Mouse (Mus musculus): ENCODE data around the gene Mrps26. TPM values are rescaled to one million over a fixed set of nuclear protein-coding genes. Genes with fewer than 3 reads are reported as not detected.

Mrps26 gene
- polyA plus RNA-seq, 1 experiment from 2014 or later = 68.0 TPM

DNA sequence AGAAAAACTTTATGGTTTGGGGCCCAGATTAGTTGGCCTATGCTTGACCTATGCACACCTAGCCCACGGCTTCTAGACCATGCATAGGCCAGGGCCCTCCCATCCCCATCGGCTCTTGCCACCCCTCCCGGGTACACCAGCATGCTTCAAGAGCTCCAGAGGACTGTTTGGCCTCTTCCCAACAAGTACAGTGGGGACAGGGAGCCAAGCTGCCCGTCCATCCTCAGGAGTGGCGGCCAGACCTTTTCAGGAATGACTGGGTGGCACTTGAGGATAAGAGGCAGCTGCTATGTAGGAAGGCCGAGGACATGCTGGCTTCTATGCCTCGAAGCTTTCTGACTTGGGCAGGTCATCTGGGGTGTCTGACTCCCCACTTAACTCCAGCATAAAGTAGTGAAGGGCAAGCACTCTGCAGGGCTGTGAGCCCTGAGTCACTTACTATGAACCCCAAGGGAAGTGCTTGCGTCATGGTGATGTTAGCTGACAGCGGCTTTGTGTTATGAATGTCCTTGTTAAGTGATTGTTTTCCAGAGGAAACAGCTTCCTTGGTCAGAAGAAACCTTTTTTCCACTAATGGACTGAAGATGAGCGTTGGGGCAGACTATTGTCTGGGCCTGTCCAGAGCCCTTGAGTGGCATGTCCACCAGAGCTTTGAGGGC lies 20.5 kb downstream of the Mrps26 start:
- no peak for TF ChIP-seq CTCF (IDR thresholded peaks at IDR 0.05; ENCODE audit: low read depth)
- H3K4me1 ChIP-seq (replicated peaks; ENCODE audit: control insufficient read depth, insufficient read depth, low read length) = no peaks in the 10 kb centered on the region; the same call in 1 of the 2 replicates
- WGBS = 76% methylated on average over 10 of the region's 10 CpGs
- peaks cover 41% of the 10 kb centered on the region for H3K27me3 ChIP-seq (replicated peaks; ENCODE audit: control insufficient read depth, insufficient read depth, low read length)
- no peak overlapping the region for H3K27ac ChIP-seq (ENCODE audit: low read depth, low read length)
- H3K4me2 ChIP-seq (replicated peaks; ENCODE audit: low read depth) = no peak overlapping the region
- H3K9ac ChIP-seq (ENCODE audit: low read depth, low read length) = no peak overlapping the region
- H3K9me3 ChIP-seq (ENCODE audit: control insufficient read depth) = no peaks in the 10 kb centered on the region
- ATAC-seq = no peak
- H3K36me3 ChIP-seq (ENCODE audit: control insufficient read depth, insufficient read depth) = no peaks in the 10 kb centered on the region
- no peak overlapping the region for H3K4me3 ChIP-seq (ENCODE audit: low read depth, low read length)

DNA sequence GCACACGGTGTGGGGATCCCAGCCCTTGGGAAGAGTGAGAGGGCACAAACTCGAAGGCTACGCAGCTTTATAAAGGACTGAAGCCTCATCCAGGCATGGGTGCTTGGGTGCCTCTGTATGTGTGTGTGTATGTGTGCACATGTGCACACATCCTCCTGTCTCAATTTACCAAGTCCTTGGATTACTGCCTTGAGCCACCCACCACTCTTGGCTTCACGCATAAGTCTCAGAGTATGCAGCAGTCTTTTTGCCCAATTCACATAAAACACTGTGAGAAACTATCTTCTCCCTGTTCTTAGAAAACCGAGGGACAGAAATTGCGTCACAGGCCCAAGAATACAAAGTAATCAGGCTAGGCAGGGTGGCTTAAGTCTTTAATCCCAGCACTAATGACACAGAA lies 22.5 kb downstream of the Mrps26 start:
- H3K27me3 ChIP-seq (replicated peaks; ENCODE audit: control insufficient read depth, insufficient read depth, low read length) = peaks cover 21% of the 10 kb centered on the region
- 82% methylated on average over 6 of the region's 6 CpGs for WGBS
- no peak overlapping the region for H3K27ac ChIP-seq (ENCODE audit: low read depth, low read length)
- H3K9me3 ChIP-seq (ENCODE audit: control insufficient read depth) = no peaks in the 10 kb centered on the region
- no peak for TF ChIP-seq CTCF (IDR thresholded peaks at IDR 0.05; ENCODE audit: low read depth)
- no peak overlapping the region for H3K4me2 ChIP-seq (replicated peaks; ENCODE audit: low read depth)
- H3K36me3 ChIP-seq (ENCODE audit: control insufficient read depth, insufficient read depth) = peaks cover 9% of the 10 kb centered on the region
- no peak overlapping the region for H3K9ac ChIP-seq (ENCODE audit: low read depth, low read length)
- H3K4me3 ChIP-seq (ENCODE audit: low read depth, low read length) = no peak overlapping the region
- H3K4me1 ChIP-seq (replicated peaks; ENCODE audit: control insufficient read depth, insufficient read depth, low read length) = no peaks in the 10 kb centered on the region
- no peak for ATAC-seq

DNA sequence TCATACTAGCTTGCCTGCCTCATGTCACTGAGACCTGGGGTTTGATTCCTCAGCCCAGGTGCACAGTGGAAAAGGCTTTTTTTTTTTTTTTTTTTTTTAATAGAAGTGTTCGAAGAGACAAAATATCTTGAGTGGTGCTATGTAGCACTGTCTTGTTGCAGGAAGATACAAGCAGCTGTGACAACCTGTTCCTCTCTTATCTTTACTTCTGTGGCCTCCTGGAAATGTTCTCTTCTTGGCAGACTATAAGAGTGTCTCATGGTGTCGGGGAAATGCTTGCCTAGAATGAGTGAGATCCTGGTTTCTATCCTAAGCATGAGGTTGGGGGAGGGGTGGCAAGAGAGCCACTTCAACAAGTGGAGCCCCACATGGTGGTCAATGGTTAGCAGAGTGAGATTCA lies 24.8 kb downstream of the Mrps26 start:
- Histone ChIP-seq H3K27ac (ENCODE audit: low read depth, low read length) (no peak overlapping the region), H3K9me3 (ENCODE audit: control insufficient read depth) (no peaks in the 10 kb centered on the region), H3K4me3 (ENCODE audit: low read depth, low read length) (no peak overlapping the region), H3K36me3 (ENCODE audit: control insufficient read depth, insufficient read depth) (peaks cover 21% of the 10 kb centered on the region), H3K9ac (ENCODE audit: low read depth, low read length) (no peak overlapping the region), H3K27me3 (replicated peaks; ENCODE audit: control insufficient read depth, insufficient read depth, low read length) (no peaks in the 10 kb centered on the region), H3K4me1 (replicated peaks; ENCODE audit: control insufficient read depth, insufficient read depth, low read length) (no peaks in the 10 kb centered on the region), H3K4me2 (replicated peaks; ENCODE audit: low read depth) (no peak overlapping the region)
- 80% methylated on average over 2 of the region's 2 CpGs for WGBS
- TF ChIP-seq CTCF (IDR thresholded peaks at IDR 0.05; ENCODE audit: low read depth) = no peak
- ATAC-seq = no peak

DNA sequence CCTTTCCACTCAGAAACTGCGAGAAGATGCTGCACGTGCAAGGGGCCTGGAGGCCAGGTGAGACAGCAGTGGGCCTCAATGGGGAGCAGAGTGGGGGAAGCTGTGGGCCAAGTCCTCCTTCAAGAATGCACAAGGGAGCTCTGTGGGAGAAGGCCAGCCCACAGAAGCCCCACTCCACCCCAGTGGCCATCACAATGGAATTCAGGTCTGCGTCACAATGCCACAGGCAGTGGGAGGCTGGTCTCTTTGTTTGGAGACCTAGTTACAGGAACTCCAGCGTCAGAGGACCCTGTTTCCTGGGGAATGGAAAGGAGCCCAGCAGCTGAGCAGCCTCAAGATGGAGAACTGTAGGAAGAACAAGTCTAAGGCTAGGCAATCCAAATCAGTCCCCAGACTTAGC lies 25.6 kb downstream of the Mrps26 start:
- Histone ChIP-seq H3K9me3 (ENCODE audit: control insufficient read depth) (no peaks in the 10 kb centered on the region), H3K27ac (ENCODE audit: low read depth, low read length) (no peak overlapping the region), H3K4me3 (ENCODE audit: low read depth, low read length) (no peak overlapping the region), H3K36me3 (ENCODE audit: control insufficient read depth, insufficient read depth) (peaks cover 21% of the 10 kb centered on the region), H3K27me3 (replicated peaks; ENCODE audit: control insufficient read depth, insufficient read depth, low read length) (no peaks in the 10 kb centered on the region), H3K4me2 (replicated peaks; ENCODE audit: low read depth) (no peak overlapping the region), H3K4me1 (replicated peaks; ENCODE audit: control insufficient read depth, insufficient read depth, low read length) (no peaks in the 10 kb centered on the region), H3K9ac (ENCODE audit: low read depth, low read length) (no peak overlapping the region)
- 67% methylated on average over 4 of the region's 4 CpGs for WGBS
- no peak for TF ChIP-seq CTCF (IDR thresholded peaks at IDR 0.05; ENCODE audit: low read depth)
- ATAC-seq = no peak

DNA sequence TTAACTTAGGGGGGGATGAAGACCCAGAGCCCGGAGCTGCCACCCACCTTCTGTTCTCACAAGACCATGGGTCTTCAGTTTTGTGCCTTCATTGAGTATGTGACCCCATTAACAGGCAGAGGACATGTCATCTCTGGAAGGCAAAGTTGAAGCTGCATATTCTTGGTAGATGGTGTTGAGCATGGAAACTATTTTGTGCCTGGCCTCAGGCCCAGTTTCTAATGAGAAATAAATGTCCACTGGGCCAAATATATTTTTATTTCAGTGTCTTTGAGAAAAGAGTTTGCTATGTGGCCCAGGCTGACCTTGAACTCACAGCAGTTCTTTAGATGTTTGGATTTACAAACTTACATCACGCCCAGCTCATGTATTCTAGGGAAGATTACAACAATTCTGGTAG lies 26.2 kb downstream of the Mrps26 start:
- no peak for ATAC-seq
- Histone ChIP-seq H3K4me3 (ENCODE audit: low read depth, low read length) (no peak overlapping the region), H3K4me1 (replicated peaks; ENCODE audit: control insufficient read depth, insufficient read depth, low read length) (no peaks in the 10 kb centered on the region), H3K27me3 (replicated peaks; ENCODE audit: control insufficient read depth, insufficient read depth, low read length) (no peaks in the 10 kb centered on the region), H3K27ac (ENCODE audit: low read depth, low read length) (no peak overlapping the region), H3K4me2 (replicated peaks; ENCODE audit: low read depth) (no peak overlapping the region), H3K9ac (ENCODE audit: low read depth, low read length) (no peak overlapping the region), H3K36me3 (ENCODE audit: control insufficient read depth, insufficient read depth) (peaks cover 21% of the 10 kb centered on the region), H3K9me3 (ENCODE audit: control insufficient read depth) (no peaks in the 10 kb centered on the region)
- no peak for TF ChIP-seq CTCF (IDR thresholded peaks at IDR 0.05; ENCODE audit: low read depth)
- 78% methylated on average over 2 of the region's 2 CpGs for WGBS

DNA sequence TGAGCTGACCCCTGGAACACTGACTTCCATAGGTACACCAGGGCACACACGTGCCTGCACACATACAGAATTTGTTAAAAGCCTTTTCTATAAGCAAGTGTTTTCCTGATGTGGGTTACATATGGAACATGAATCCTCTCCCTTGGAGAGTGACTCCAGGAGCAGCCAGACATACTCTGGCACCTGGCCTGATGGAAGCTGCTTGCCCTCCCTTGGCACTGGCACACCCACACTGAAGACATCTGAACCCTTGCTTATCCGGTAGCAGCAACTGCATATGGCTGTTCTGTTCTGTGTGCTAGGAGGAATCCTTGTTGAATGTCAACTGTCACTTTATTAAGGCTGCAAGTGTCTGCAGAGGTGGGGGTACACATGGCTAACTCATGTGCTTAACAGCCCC lies 27.5 kb downstream of the Mrps26 start:
- Histone ChIP-seq H3K4me1 (replicated peaks; ENCODE audit: control insufficient read depth, insufficient read depth, low read length) (no peaks in the 10 kb centered on the region), H3K27ac (ENCODE audit: low read depth, low read length) (no peak overlapping the region), H3K36me3 (ENCODE audit: control insufficient read depth, insufficient read depth) (peaks cover 22% of the 10 kb centered on the region), H3K9ac (ENCODE audit: low read depth, low read length) (no peak overlapping the region), H3K4me2 (replicated peaks; ENCODE audit: low read depth) (no peak overlapping the region), H3K27me3 (replicated peaks; ENCODE audit: control insufficient read depth, insufficient read depth, low read length) (no peaks in the 10 kb centered on the region), H3K9me3 (ENCODE audit: control insufficient read depth) (no peaks in the 10 kb centered on the region), H3K4me3 (ENCODE audit: low read depth, low read length) (no peak overlapping the region)
- no peak for TF ChIP-seq CTCF (IDR thresholded peaks at IDR 0.05; ENCODE audit: low read depth)
- no peak for ATAC-seq
- WGBS = 93% methylated on average over 2 of the region's 2 CpGs

DNA sequence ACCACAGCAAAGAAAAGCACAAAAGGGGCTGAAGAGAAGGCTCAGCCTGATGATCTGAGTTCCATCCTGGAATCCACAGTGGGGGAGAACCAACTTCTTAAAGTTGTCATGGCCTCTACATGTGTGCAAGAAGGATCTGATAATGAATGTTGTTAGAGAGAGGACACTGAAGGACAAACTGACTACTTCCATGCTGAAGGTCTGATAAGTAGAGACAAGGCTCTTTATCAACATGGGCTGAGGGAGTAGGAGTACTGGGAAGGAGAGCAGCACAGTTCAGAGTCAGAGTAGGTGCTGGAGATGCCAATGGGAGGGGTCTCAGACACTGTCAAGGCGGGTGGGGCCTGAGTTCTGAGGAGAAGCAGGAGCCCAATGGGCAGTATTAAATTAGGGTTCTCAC lies 32.1 kb downstream of the Mrps26 start:
- no peak for TF ChIP-seq CTCF (IDR thresholded peaks at IDR 0.05; ENCODE audit: low read depth)
- 93% methylated on average over 1 of the region's 1 CpGs for WGBS
- no peak overlapping the region for H3K4me3 ChIP-seq (ENCODE audit: low read depth, low read length)
- no peaks in the 10 kb centered on the region for H3K4me1 ChIP-seq (replicated peaks; ENCODE audit: control insufficient read depth, insufficient read depth, low read length)
- peaks cover 53% of the 10 kb centered on the region for H3K36me3 ChIP-seq (ENCODE audit: control insufficient read depth, insufficient read depth)
- no peaks in the 10 kb centered on the region for H3K9me3 ChIP-seq (ENCODE audit: control insufficient read depth)
- ATAC-seq = no peak
- H3K27me3 ChIP-seq (replicated peaks; ENCODE audit: control insufficient read depth, insufficient read depth, low read length) = no peaks in the 10 kb centered on the region
- no peak overlapping the region for H3K9ac ChIP-seq (ENCODE audit: low read depth, low read length)
- no peak overlapping the region for H3K27ac ChIP-seq (ENCODE audit: low read depth, low read length)
- H3K4me2 ChIP-seq (replicated peaks; ENCODE audit: low read depth) = no peak overlapping the region
